Mouse (Mus musculus) thymus, postnatal 36 days (tissue): ENCODE results near the gene Cxcl12.

Experiments used
- DNase-seq, 2 experiments: peaks; one replicate each; pipeline ENCODE4 v3.0.0; 2022; ENCODE audit warnings: mixed read lengths in 2 of 2

Gene Cxcl12

GRCm38 (mm10) chr6:117175113-117175793 lies 6.9 kb downstream of the Cxcl12 start:
- DNase-seq = no peak

DNA sequence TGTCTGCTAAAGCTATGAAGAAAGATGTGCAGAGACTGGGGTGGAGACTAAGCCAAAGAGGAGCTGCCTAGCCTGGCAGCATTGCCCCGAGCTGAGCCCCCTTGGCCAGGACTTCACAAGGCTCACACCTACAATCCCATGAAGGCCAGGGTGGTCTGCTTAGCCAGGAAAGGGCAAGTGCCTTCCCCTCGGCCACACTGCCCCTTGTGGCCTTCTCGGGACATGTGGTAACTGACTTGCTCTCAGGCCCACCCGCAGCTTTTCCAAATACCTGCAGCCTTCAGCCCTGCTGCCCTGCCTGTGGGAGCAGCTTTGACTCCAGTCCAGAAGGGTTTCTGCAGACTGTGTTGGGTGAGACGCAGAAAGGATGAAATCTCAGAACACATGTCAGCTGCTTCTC lies 8.1 kb downstream of the Cxcl12 start:
- no peak for DNase-seq

- no peak for DNase-seq
Observed at GRCm38 (mm10) chr6:117180303-117180702, 12.0 kb downstream of the Cxcl12 start.

DNA sequence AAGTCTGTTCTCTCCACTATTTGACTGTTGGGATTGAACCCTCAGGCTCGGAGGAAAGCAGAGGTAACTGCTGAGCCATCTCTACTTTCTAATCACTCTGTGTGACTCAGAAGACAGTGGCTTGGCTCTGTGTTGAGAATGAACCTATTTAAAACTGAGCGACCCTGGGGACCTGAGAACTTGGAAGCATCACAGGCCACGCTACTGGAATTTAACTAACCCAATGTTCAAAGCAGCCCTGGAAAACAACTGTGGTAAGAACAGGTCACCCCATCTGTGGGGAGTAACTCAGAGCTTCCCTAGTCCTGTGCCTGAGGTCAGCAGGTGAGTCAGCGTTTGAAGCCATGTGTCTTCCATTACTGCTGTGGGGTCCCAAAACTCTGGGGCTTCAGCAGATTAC lies 17.0 kb downstream of the Cxcl12 start:
- no peak for DNase-seq

DNA sequence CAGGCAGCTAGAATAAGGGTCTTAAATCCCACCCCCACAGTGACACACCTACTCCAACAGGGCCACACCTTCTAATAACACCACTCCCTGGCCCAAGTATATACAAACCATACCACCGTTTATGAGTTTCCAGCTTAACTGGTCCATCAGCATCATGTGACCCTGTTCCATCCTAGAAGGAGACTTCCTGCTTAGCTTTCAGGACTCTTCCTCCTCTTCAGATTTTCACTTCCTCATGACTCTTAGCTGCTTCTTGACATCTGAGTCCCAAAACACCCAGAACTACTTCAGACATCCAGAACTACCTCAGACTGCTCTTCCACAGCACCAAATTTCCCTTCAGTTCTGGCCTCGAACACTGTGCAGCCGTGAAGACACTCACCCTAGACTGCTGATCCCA lies 22.1 kb downstream of the Cxcl12 start:
- DNase-seq = no peak

DNA sequence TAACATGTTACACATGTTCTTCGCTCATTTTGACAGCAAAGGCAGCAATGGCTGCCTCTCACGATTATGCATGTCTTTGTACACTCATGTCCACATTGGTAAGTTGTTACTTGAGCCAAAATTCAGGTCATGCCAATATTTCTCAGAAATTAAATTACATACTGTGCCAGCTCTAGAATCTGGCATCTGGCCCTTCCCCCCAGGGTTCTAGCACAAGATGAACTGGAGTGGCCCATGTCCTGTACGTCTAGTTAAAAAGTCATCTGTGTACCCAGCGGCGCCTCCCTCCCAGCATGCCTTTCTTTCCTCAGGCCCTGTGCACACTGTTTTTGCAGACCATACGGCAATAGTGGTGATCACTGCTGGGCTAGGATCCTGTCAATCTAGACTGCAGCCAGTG lies 23.4 kb downstream of the Cxcl12 start:
- no peak for DNase-seq

DNA sequence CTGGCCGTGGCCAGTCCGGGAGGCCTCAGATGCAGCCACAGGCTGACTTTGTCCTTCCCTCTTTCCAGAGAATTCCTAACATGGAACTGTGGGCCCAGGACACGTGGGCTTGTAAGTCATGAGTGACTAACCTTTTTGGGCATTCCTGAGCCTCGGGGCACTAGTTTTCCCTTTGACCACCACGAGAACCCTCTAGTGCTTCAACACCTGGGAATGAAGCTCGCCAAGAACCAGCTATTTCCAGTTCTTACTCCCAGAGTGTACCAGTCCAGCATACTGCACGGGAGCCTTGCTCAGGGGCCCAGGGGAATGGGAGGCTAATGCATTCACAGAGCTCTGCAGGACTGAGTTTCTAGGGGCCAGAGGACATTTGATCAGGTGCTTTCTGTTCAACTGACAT lies 24.3 kb downstream of the Cxcl12 start:
- DNase-seq = no peak

GRCm38 (mm10) chr6:117195270-117195669 lies 26.9 kb downstream of the Cxcl12 start:
- DNase-seq = no peak

GRCm38 (mm10) chr6:117198871-117199270 lies 30.5 kb downstream of the Cxcl12 start:
- no peak for DNase-seq

GRCm38 (mm10) chr6:117199718-117200117 lies 31.4 kb downstream of the Cxcl12 start:
- DNase-seq = no peak

DNA sequence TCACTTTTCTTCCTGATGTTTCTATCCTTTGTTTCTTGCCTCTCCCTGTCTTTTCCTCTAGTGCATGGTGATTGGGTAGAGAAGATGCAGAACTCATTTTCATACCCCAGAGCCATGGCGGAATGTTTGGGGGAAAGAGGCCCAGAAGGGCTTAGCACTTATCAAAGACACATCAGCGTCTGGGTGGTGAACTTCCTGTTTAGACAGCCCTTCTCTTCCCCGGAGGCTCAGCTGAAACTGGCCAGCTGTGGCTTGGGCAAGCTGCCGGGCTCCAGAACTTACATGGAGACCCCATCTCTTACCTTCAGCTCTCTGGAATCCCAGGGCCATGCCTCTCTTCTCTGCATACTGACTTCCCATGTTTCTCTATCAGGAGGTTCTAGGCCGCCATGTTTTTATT lies 32.6 kb downstream of the Cxcl12 start:
- DNase-seq = no peak

GRCm38 (mm10) chr6:117201396-117201795 lies 33.1 kb downstream of the Cxcl12 start:
- no peak for DNase-seq

DNA sequence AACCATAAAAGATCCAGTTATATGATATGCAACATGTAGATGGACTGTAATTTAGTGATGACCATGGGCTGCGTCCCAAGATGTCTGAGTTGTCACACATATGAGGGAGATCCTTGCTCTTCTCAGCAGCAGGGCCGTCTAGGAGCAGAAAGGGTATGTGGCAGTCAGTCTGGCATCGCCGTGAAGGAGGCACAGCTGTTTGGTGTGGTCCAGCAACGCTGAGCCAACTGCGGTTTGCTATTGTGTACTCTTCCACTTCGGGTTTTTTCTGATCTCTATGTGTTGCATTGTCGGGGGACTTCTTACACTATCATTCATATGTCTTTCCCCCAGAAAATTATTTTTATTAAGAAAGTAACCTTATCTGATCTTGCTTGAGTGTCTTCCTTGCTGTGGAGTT lies 33.5 kb downstream of the Cxcl12 start:
- DNase-seq = no peak

- DNase-seq = no peak
Observed at GRCm38 (mm10) chr6:117202856-117203400, 34.6 kb downstream of the Cxcl12 start.

- DNase-seq = no peak
Observed at GRCm38 (mm10) chr6:117204112-117204511, 35.8 kb downstream of the Cxcl12 start.

DNA sequence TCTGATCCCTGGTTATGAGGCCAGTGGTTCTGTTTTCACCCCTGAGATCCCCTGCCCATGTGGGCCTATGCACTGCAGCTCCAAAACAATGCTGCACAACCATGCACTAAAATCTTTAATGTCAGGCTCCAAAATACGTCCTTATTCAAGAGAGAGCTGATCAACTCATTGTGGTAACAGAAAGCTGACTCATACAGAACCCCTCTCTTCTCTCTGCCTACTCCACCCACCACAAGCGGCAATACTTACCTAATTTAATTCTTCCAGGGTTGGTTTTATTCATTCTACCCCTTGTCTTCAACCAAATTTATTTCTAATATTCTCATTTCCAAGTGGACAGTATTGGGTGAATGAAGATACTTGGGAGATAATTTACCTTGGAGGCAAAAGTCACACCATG lies 38.5 kb downstream of the Cxcl12 start:
- no peak for DNase-seq

DNA sequence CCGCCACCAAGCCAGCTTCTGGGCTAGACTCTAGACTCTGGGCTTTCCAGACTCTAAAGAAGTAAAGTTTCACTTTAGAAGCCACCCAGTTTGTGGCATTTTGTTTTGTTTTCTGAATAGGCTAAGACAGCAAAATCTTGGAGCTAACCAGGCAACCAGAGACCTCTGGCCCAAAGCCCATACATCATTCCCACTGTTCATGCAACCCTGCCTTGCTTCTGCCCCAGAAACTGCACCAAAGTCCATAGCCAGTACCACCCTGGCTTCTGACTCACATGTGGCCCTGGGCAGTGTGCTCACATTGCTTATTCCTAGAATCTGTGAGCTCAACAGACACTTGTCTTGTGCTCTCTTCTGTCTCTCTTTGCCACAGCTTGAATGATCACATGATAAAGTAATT lies 39.0 kb downstream of the Cxcl12 start:
- DNase-seq = no peak

GRCm38 (mm10) chr6:117210086-117210485 lies 41.8 kb downstream of the Cxcl12 start:
- DNase-seq = no peak

DNA sequence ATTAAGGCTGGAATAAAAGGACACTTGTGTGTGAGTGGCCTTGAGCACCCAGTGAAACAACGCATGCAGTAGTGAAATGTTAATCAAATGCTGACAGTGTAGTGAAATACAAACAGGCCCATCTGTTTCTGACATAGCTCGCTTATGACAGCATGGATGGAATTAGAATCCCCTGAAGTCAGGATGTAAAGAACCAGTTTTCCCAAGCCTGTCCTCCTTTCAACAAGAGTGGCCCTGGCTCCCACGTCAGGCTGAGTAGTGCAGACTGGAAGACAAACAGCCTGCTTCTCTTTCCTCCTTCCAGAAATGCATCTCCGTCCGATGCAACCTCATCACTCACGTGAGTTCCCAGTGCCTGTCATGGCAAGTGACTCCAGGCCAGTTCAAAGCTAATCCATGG lies 42.2 kb downstream of the Cxcl12 start:
- no peak for DNase-seq

GRCm38 (mm10) chr6:117214506-117214905 lies 46.2 kb downstream of the Cxcl12 start:
- DNase-seq = no peak

DNA sequence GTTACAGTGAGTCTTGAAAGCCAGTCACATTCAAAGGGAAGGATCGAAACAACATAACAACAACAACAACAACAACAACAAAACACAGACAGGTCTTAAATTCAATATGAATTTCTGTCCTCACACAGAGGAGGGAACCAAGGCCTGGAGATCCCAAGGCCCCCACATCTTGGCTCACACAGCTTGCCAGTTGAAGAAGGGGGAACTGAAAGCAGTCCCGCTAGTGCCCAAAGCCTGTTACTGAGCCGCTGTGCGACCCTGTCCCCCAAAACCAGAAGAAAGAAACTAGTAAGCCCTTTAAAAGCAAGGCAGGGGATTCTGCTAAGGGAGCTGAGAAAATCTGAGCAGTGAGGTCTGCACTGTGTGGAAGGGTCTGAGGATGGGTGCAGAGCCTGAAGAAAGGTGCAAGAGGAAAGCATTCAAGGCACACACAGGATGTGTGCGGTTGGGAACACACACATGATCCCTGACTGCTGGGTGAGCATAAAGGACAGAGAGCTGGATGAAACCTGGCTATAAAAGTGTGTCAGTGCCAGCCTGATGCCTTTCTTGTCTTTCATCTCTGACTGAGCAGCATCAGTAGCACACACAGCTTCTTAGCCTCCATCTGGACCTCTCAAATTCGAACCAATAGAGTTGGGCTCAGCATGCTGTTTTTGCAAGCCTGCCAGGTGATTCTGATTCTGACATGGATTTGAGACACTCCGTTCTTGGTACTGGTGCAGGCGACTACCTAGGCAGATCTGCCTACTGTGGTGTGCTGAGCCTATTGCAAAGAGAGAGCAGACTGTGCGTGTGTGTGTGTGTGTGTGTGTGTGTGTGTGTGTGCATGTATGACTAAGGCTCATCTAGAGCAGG lies 50.3 kb downstream of the Cxcl12 start:
- DNase-seq = no peak

- DNase-seq = no peak
Observed at GRCm38 (mm10) chr6:117219300-117219680, 51.0 kb downstream of the Cxcl12 start.

DNA sequence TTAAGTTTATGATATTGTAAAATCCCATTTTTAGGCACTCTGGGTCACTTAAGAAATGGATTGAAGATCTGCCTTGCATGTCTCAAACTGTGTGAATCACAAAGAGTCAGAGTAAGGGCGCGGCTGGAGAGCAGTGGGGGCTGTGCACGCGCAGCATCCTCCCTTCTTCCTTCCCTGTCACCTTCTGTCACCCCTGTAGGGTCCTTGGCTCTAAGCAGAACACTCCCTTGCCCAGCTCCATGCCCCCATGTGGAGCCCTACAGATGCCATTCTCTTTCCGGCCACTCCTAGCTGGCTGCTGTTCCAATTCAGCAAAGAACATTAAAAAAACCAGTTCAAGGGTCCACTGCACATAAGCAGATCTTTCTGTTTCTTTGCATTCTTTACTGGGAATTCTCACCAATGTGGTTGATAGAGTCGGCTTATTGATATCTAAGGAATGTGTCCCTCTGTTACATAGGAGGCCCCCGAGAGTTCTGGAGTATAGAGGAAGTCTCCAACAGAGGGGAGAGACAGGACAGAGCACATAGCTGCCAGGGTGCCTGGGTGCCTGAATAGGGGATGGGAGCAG lies 51.7 kb downstream of the Cxcl12 start:
- DNase-seq = no peak

- DNase-seq = no peak
Observed at GRCm38 (mm10) chr6:117220831-117221345, 52.6 kb downstream of the Cxcl12 start.
